Mouse (Mus musculus) E14TG2a.4 (cell line): ENCODE data around the gene Prdx5.

Experiments used
- H3K27me3 ChIP-seq: 2 replicates; pipeline ENCODE4 v1.6.1; 2014; ENCODE audit warnings: low read length, control low read depth; ENCODE audit not compliant: insufficient read depth
- H3K36me3 ChIP-seq: 2 replicates; pipeline ENCODE4 v1.6.1; 2014; ENCODE audit warnings: low read length, control low read depth; ENCODE audit not compliant: insufficient read depth
- H3K4me1 ChIP-seq: replicated peaks from 2 replicates; pipeline ENCODE4 v1.6.1; 2014; ENCODE audit warnings: low read depth, low read length, control low read depth
- H3K4me3 ChIP-seq: replicated peaks from 2 replicates; pipeline ENCODE4 v1.5.1; 2014; ENCODE audit warnings: mild to moderate bottlenecking, low read length
- H3K9me3 ChIP-seq: 2 replicates; pipeline ENCODE4 v1.6.1; 2014; ENCODE audit warnings: low read length, control low read depth
- CTCF ChIP-seq: conservative IDR thresholded peaks from 2 replicates; pipeline ENCODE4 v1.5.1; 2014; ENCODE audit warnings: low read length
- NANOG ChIP-seq: IDR thresholded peaks from 2 replicates; pipeline ENCODE4 v1.6.1; 2014; ENCODE audit warnings: borderline replicate concordance, low read length, mixed read lengths
- POU5F1 ChIP-seq: IDR thresholded peaks from 2 replicates; pipeline ENCODE4 v1.6.1; 2014; ENCODE audit warnings: low read length, borderline replicate concordance

The Prdx5 gene

DNA sequence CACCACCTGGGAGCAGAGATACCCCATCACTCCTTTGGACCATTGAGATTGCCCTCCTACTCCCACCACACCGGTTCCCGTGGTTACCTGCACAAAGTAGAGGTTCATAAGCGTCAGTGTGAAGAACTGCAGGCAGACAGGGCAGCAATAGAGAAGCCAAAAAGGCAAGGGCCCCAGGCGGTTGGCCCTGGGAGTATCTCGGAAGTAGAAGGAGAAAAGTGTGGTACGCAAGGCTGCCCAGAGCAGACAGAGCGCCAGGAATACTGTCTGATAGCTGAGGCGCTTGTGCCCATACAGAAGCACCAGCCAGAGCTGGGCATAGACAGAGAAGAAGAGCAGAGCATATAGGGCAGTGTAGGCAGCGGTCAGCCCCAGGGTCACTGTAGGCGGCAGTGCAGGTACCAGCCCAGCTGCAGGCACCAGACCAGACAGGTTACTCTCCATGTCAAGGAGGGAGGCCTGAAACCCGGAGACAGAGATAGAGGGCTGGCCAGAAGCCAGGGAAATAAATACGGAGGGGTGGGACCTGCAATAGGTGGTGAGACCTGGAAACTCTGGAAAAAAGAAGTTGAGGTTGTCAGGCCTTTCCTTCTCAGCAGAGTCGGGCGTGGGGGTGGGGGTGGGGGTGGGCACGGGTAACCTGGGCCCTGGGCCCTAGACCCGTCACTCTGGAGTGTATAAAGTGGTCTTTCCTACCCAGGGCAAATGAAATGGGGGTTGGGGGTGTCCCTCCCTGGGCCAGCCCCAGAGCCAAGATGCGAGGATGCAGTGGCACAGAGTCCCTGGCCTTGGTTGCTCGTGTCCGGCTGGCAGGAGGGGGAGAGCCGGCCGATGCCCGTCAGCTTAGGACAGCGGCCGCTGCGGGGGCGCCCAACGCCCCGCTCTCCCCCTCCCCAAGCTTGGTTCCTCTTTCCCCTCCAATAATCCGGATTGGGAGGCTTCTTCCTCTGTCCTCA lies 30.8 kb upstream of the Prdx5 start:
- peak overlapping the region; percentile 95 for H3K4me3 ChIP-seq
- no peaks in the 10 kb centered on the region for H3K9me3 ChIP-seq
- peaks cover 14% of the 10 kb centered on the region for H3K36me3 ChIP-seq
- TF ChIP-seq POU5F1 = no peak
- no peak for TF ChIP-seq NANOG
- no peak for TF ChIP-seq CTCF
- peaks cover 7% of the 10 kb centered on the region for H3K27me3 ChIP-seq
- peaks cover 38% of the 10 kb centered on the region for H3K4me1 ChIP-seq

DNA sequence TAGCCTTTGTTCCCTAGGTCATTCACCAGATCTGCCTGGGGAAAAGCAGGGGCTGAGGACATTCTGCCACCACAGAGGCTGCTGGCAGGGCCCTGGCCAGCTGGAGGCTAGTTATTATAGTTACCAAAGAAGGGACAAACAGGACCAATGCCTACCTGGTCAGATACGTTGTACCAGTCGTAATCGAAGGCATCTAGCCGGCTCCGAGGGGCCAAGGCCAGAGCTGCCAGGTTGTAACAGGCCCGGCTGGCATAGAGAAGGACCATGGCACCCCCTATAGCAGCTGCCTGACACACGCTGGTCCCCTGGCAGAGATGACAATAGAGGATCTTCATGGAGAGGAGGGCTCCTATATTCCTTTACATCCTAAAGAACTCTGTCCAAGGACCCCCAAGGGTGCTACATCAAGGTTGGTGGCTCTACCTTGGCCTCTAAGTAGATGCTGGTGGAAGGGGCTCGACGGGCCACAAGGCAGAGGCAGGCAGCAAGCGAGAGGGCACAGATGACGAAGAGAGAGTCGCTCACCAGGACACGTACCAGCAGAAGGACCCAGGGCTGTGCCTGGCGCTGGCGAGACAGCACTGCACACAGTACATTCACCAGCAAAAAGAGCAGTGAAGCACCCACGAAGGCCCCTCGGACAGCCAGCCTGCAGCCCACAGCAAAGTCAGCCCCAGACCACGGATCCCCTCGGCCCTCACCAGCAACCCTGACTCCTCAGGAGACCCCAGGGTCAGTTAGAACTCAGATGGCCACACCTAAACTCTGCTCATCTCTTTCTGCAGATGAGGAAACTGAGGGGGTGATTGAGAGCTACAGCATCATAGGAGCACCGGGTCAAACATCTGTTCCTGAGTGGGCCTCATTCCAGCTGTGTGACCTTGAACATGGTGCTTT lies 29.4 kb upstream of the Prdx5 start:
- no peak overlapping the region for H3K4me3 ChIP-seq
- peaks cover 37% of the 10 kb centered on the region for H3K4me1 ChIP-seq
- no peaks in the 10 kb centered on the region for H3K9me3 ChIP-seq
- H3K36me3 ChIP-seq = peaks cover 4% of the 10 kb centered on the region; the same call in 1 of the 2 replicates
- no peak for TF ChIP-seq POU5F1
- no peak for TF ChIP-seq NANOG
- no peak for TF ChIP-seq CTCF
- H3K27me3 ChIP-seq = peaks cover 20% of the 10 kb centered on the region

GRCm38 (mm10) chr19:6937541-6938465 lies 27.9 kb upstream of the Prdx5 start:
- Histone ChIP-seq H3K27me3 (peaks cover 36% of the 10 kb centered on the region), H3K36me3 (no peaks in the 10 kb centered on the region), H3K9me3 (no peaks in the 10 kb centered on the region), H3K4me1 (peaks cover 40% of the 10 kb centered on the region), H3K4me3 (no peak overlapping the region)
- TF ChIP-seq POU5F1 (no peak), CTCF (no peak), NANOG (no peak)

DNA sequence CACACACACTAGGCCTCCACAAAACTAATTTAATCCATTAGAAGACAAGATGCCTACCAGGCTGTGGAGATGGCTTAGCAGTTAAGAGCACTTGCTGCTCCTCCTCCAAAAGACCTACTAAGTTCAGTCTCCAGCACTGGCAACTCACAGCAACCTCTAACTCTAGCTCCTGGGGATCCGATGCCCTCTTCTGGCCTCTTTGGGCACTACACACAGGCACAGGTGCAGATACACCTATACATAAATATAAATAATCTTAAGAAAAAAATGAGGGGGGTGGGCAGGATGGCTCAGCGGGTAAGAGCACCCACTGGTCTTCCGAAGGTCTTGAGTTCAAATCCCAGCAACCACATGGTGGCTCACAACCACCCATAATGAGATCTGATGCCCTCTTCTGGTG lies 26.4 kb upstream of the Prdx5 start:
- H3K4me1 ChIP-seq = peaks cover 51% of the 10 kb centered on the region
- H3K9me3 ChIP-seq = no peaks in the 10 kb centered on the region
- no peaks in the 10 kb centered on the region for H3K36me3 ChIP-seq
- H3K4me3 ChIP-seq = no peak overlapping the region
- TF ChIP-seq NANOG = no peak
- TF ChIP-seq POU5F1 = no peak
- TF ChIP-seq CTCF = peak; percentile 92
- peaks cover 43% of the 10 kb centered on the region for H3K27me3 ChIP-seq

GRCm38 (mm10) chr19:6934195-6934977 lies 24.5 kb upstream of the Prdx5 start, which contains the start of gene Kcnk4:
Kcnk4 (minus strand) TSS chr19:6934515.
- H3K9me3 ChIP-seq = no peaks in the 10 kb centered on the region
- no peaks in the 10 kb centered on the region for H3K36me3 ChIP-seq
- H3K27me3 ChIP-seq = peaks cover 45% of the 10 kb centered on the region
- TF ChIP-seq NANOG (no peak), CTCF (no peak), POU5F1 (no peak)
- peaks cover 51% of the 10 kb centered on the region for H3K4me1 ChIP-seq
- peak within 1 kb of the TSS; percentile 77 for H3K4me3 ChIP-seq

GRCm38 (mm10) chr19:6933436-6934194 lies 23.7 kb upstream of the Prdx5 start:
- Histone ChIP-seq H3K36me3 (no peaks in the 10 kb centered on the region), H3K9me3 (no peaks in the 10 kb centered on the region), H3K4me1 (peaks cover 56% of the 10 kb centered on the region), H3K4me3 (peak overlapping the region; percentile 77), H3K27me3 (peaks cover 48% of the 10 kb centered on the region)
- TF ChIP-seq CTCF (no peak), POU5F1 (no peak), NANOG (no peak)
